Mouse (Mus musculus): Measurements from ENCODE around the gene Ms4a18. TPM values are rescaled to one million over a fixed set of nuclear protein-coding genes. Genes with fewer than 3 reads are reported as not detected.

The Ms4a18 gene
- total and polyA plus RNA-seq, 2 experiments from 2014 or later = not detected

GRCm38 (mm10) chr19:11052877-11053276, 35.0 kb upstream of the Ms4a18 start:
- 66% methylated on average over 5 of the region's 5 CpGs for WGBS
- Histone ChIP-seq H3K27ac (ENCODE audit: low read depth) (no peak overlapping the region), H3K9ac (replicated peaks; ENCODE audit: low read depth, low read length) (no peak overlapping the region), H3K36me3 (replicated peaks; ENCODE audit: control insufficient read depth, insufficient read depth, low read length) (no peaks in the 10 kb centered on the region), H3K4me1 (ENCODE audit: control insufficient read depth, insufficient read depth) (no peaks in the 10 kb centered on the region), H3K4me3 (ENCODE audit: low read depth, low read length) (no peak overlapping the region), H3K27me3 (ENCODE audit: control insufficient read depth, insufficient read depth, low read length) (no peaks in the 10 kb centered on the region), H3K4me2 (ENCODE audit: low read depth, low read length) (no peak overlapping the region), H3K9me3 (replicated peaks; ENCODE audit: control insufficient read depth, low read length) (no peaks in the 10 kb centered on the region)
- TF ChIP-seq CTCF (IDR thresholded peaks at IDR 0.05; ENCODE audit: low read depth) = no peak
- TF ChIP-seq EP300 (IDR thresholded peaks at IDR 0.05; ENCODE audit: low read depth) = no peak
- DNase-seq (ENCODE audit: low spot score) (no peak), ATAC-seq (ENCODE audit: insufficient read depth, low read depth) (no peak)

- Histone ChIP-seq H3K4me1 (ENCODE audit: control insufficient read depth, insufficient read depth) (no peaks in the 10 kb centered on the region), H3K36me3 (replicated peaks; ENCODE audit: control insufficient read depth, insufficient read depth, low read length) (no peaks in the 10 kb centered on the region), H3K4me3 (ENCODE audit: low read depth, low read length) (no peak overlapping the region), H3K9me3 (replicated peaks; ENCODE audit: control insufficient read depth, low read length) (no peaks in the 10 kb centered on the region), H3K27ac (ENCODE audit: low read depth) (no peak overlapping the region), H3K9ac (replicated peaks; ENCODE audit: low read depth, low read length) (no peak overlapping the region), H3K4me2 (ENCODE audit: low read depth, low read length) (no peak overlapping the region), H3K27me3 (ENCODE audit: control insufficient read depth, insufficient read depth, low read length) (no peaks in the 10 kb centered on the region)
- DNase-seq (ENCODE audit: low spot score) (no peak), ATAC-seq (ENCODE audit: insufficient read depth, low read depth) (no peak)
- TF ChIP-seq CTCF (IDR thresholded peaks at IDR 0.05; ENCODE audit: low read depth) (no peak), EP300 (IDR thresholded peaks at IDR 0.05; ENCODE audit: low read depth) (no peak)
- WGBS = 70% methylated on average over 2 of the region's 2 CpGs
Observed at GRCm38 (mm10) chr19:11050286-11050685, 32.5 kb upstream of the Ms4a18 start.

GRCm38 (mm10) chr19:11049426-11049825, 31.6 kb upstream of the Ms4a18 start:
- no peak overlapping the region for H3K9ac ChIP-seq (replicated peaks; ENCODE audit: low read depth, low read length)
- no peak overlapping the region for H3K4me3 ChIP-seq (ENCODE audit: low read depth, low read length)
- no peak overlapping the region for H3K4me2 ChIP-seq (ENCODE audit: low read depth, low read length)
- no peaks in the 10 kb centered on the region for H3K4me1 ChIP-seq (ENCODE audit: control insufficient read depth, insufficient read depth)
- no peaks in the 10 kb centered on the region for H3K36me3 ChIP-seq (replicated peaks; ENCODE audit: control insufficient read depth, insufficient read depth, low read length)
- TF ChIP-seq CTCF (IDR thresholded peaks at IDR 0.05; ENCODE audit: low read depth) (no peak), EP300 (IDR thresholded peaks at IDR 0.05; ENCODE audit: low read depth) (no peak)
- no peaks in the 10 kb centered on the region for H3K27me3 ChIP-seq (ENCODE audit: control insufficient read depth, insufficient read depth, low read length)
- H3K9me3 ChIP-seq (replicated peaks; ENCODE audit: control insufficient read depth, low read length) = no peaks in the 10 kb centered on the region
- DNase-seq (ENCODE audit: low spot score) (no peak), ATAC-seq (ENCODE audit: insufficient read depth, low read depth) (no peak)
- no peak overlapping the region for H3K27ac ChIP-seq (ENCODE audit: low read depth)

- no peak overlapping the region for H3K9ac ChIP-seq (replicated peaks; ENCODE audit: low read depth, low read length)
- DNase-seq (ENCODE audit: low spot score) (no peak), ATAC-seq (ENCODE audit: insufficient read depth, low read depth) (no peak)
- no peak overlapping the region for H3K27ac ChIP-seq (ENCODE audit: low read depth)
- H3K4me1 ChIP-seq (ENCODE audit: control insufficient read depth, insufficient read depth) = no peaks in the 10 kb centered on the region
- TF ChIP-seq CTCF (IDR thresholded peaks at IDR 0.05; ENCODE audit: low read depth) (no peak), EP300 (IDR thresholded peaks at IDR 0.05; ENCODE audit: low read depth) (no peak)
- no peak overlapping the region for H3K4me2 ChIP-seq (ENCODE audit: low read depth, low read length)
- no peaks in the 10 kb centered on the region for H3K9me3 ChIP-seq (replicated peaks; ENCODE audit: control insufficient read depth, low read length)
- no peaks in the 10 kb centered on the region for H3K36me3 ChIP-seq (replicated peaks; ENCODE audit: control insufficient read depth, insufficient read depth, low read length)
- H3K27me3 ChIP-seq (ENCODE audit: control insufficient read depth, insufficient read depth, low read length) = no peaks in the 10 kb centered on the region
- no peak overlapping the region for H3K4me3 ChIP-seq (ENCODE audit: low read depth, low read length)
- 25% methylated on average over 1 of the region's 1 CpGs for WGBS
Observed at GRCm38 (mm10) chr19:11048503-11048902, 30.7 kb upstream of the Ms4a18 start.

GRCm38 (mm10) chr19:11048009-11048408, 30.2 kb upstream of the Ms4a18 start:
- no peak for DNase-seq (ENCODE audit: low spot score)
- WGBS = 63% methylated on average over 6 of the region's 6 CpGs
- Histone ChIP-seq H3K4me3 (ENCODE audit: low read depth, low read length) (no peak overlapping the region), H3K4me2 (ENCODE audit: low read depth, low read length) (no peak overlapping the region), H3K36me3 (replicated peaks; ENCODE audit: control insufficient read depth, insufficient read depth, low read length) (no peaks in the 10 kb centered on the region), H3K9ac (replicated peaks; ENCODE audit: low read depth, low read length) (no peak overlapping the region), H3K9me3 (replicated peaks; ENCODE audit: control insufficient read depth, low read length) (no peaks in the 10 kb centered on the region), H3K27ac (ENCODE audit: low read depth) (peak overlapping the region; percentile 7; the same call in 1 of the 2 replicates), H3K27me3 (ENCODE audit: control insufficient read depth, insufficient read depth, low read length) (no peaks in the 10 kb centered on the region), H3K4me1 (ENCODE audit: control insufficient read depth, insufficient read depth) (no peaks in the 10 kb centered on the region)
- TF ChIP-seq CTCF (IDR thresholded peaks at IDR 0.05; ENCODE audit: low read depth) = no peak
- no peak for TF ChIP-seq EP300 (IDR thresholded peaks at IDR 0.05; ENCODE audit: low read depth)
- ATAC-seq (ENCODE audit: insufficient read depth, low read depth) = no peak

GRCm38 (mm10) chr19:11044996-11045711, 27.3 kb upstream of the Ms4a18 start:
- no peaks in the 10 kb centered on the region for H3K36me3 ChIP-seq (replicated peaks; ENCODE audit: control insufficient read depth, insufficient read depth, low read length)
- TF ChIP-seq EP300 (IDR thresholded peaks at IDR 0.05; ENCODE audit: low read depth) (no peak), CTCF (IDR thresholded peaks at IDR 0.05; ENCODE audit: low read depth) (peak; percentile 61)
- DNase-seq (ENCODE audit: low spot score) = peak; percentile 99
- no peaks in the 10 kb centered on the region for H3K9me3 ChIP-seq (replicated peaks; ENCODE audit: control insufficient read depth, low read length)
- peak overlapping the region; percentile 65 for H3K4me2 ChIP-seq (ENCODE audit: low read depth, low read length)
- H3K4me3 ChIP-seq (ENCODE audit: low read depth, low read length) = peak overlapping the region; percentile 32
- peak; percentile 99 for ATAC-seq (ENCODE audit: insufficient read depth, low read depth)
- no peaks in the 10 kb centered on the region for H3K27me3 ChIP-seq (ENCODE audit: control insufficient read depth, insufficient read depth, low read length)
- no peak overlapping the region for H3K27ac ChIP-seq (ENCODE audit: low read depth)
- H3K9ac ChIP-seq (replicated peaks; ENCODE audit: low read depth, low read length) = no peak overlapping the region
- WGBS = 6% methylated on average over 39 of the region's 40 CpGs
- H3K4me1 ChIP-seq (ENCODE audit: control insufficient read depth, insufficient read depth) = no peaks in the 10 kb centered on the region
